24 mouse cellular contexts compared by ENCODE assay signal in genomic region chr10:91923626-91924025, GRCm38 (mm10).
"Had no signal": no experiment of that assay in that cellular context is flagged by ENCODE, and none has a peak within 500 bp of the region (broad histone marks: within the 10 kb centered on the region; RNA-seq: fewer than 3 reads in every experiment).

No protein-coding gene starts in this region.

- H3K27me3 ChIP-seq: heart, embryonic 13.5 days; heart, embryonic 15.5 days; hindbrain, embryonic 13.5 days; hindbrain, embryonic 15.5 days; limb, embryonic 12.5 days; liver, embryonic 13.5 days had no signal

- H3K9ac ChIP-seq: heart, embryonic 13.5 days; heart, embryonic 15.5 days; hindbrain, embryonic 13.5 days; hindbrain, embryonic 15.5 days; limb, embryonic 12.5 days; liver, embryonic 13.5 days had no signal

- H3K27ac ChIP-seq: heart, adult 2 months; heart, embryonic 13.5 days; heart, embryonic 15.5 days; hindbrain, embryonic 13.5 days; hindbrain, embryonic 15.5 days; hindbrain, postnatal 0 days; limb, embryonic 10.5 days; limb, embryonic 12.5 days; liver, embryonic 13.5 days had no signal

- H3K9me3 ChIP-seq: heart, embryonic 13.5 days; heart, embryonic 15.5 days; hindbrain, embryonic 13.5 days; hindbrain, embryonic 15.5 days; limb, embryonic 10.5 days; limb, embryonic 12.5 days; liver, embryonic 13.5 days had no signal

- H3K36me3 ChIP-seq: heart, embryonic 13.5 days; heart, embryonic 15.5 days; hindbrain, embryonic 13.5 days; hindbrain, embryonic 15.5 days; limb, embryonic 10.5 days; limb, embryonic 12.5 days; liver, embryonic 13.5 days had no signal

- H3K4me1 ChIP-seq: heart, embryonic 13.5 days; heart, embryonic 15.5 days; hindbrain, embryonic 13.5 days; hindbrain, embryonic 15.5 days; limb, embryonic 10.5 days; limb, embryonic 12.5 days; liver, embryonic 13.5 days had no signal

- DNase-seq: gastrocnemius, postnatal 14 days; gastrocnemius, postnatal 36 days; heart, adult 11 months; heart, adult 2 months; heart, postnatal 14 days; heart, postnatal 36 days; kidney, adult 11 months; kidney, adult 2 months; kidney, postnatal 14 days; kidney, postnatal 36 days; layer of hippocampus, adult 9-11 months; layer of hippocampus, postnatal 36 days; liver; liver, embryonic 13.5 days had no signal

- ATAC-seq: hindbrain, postnatal 0 days; intestine, embryonic 16.5 days had no signal

- H3K4me3 ChIP-seq: heart, adult 2 months; heart, embryonic 13.5 days; heart, embryonic 15.5 days; hindbrain, embryonic 13.5 days; hindbrain, embryonic 15.5 days; limb, embryonic 10.5 days; limb, embryonic 12.5 days; liver, embryonic 13.5 days had no signal

- H3K4me2 ChIP-seq: heart, embryonic 11.5 days; heart, embryonic 13.5 days; heart, embryonic 15.5 days; hindbrain, embryonic 13.5 days; hindbrain, embryonic 15.5 days; limb, embryonic 12.5 days; liver, embryonic 11.5 days; liver, embryonic 13.5 days had no signal
